Mouse (Mus musculus) neural tube, embryonic 11.5 days (tissue): ENCODE data around the gene Eef2k. TPM values are rescaled to one million over a fixed set of nuclear protein-coding genes. Genes with fewer than 3 reads are reported as not detected.

Experiments used
- ATAC-seq: fragments of 200-750 bp; cut with Nextera tagmentation; 2 replicates; pipeline ENCODE4 v1.8.0; 2017; ENCODE audit warnings: moderate number of reproducible peaks, mild to moderate bottlenecking, moderate TSS enrichment, moderate library complexity; ENCODE audit not compliant: insufficient read depth, low FRiP score, low TSS enrichment
- DNase-seq: peaks from one replicate; pipeline ENCODE4 v3.0.0-alpha.2; 2015; ENCODE audit warnings: low spot score
- H3K27ac ChIP-seq: fragments of 300-500 bp; sonication (generic); 2 replicates; pipeline ENCODE4 v1.5.1; 2014; ENCODE audit warnings: low read depth, mild to moderate bottlenecking, low read length
- H3K27me3 ChIP-seq: fragments of 300-500 bp; sonication (generic); 2 replicates; pipeline ENCODE4 v1.6.1; 2014; ENCODE audit warnings: mild to moderate bottlenecking, low read length, mixed read lengths; ENCODE audit not compliant: control insufficient read depth, insufficient read depth
- H3K36me3 ChIP-seq: fragments of 300-500 bp; sonication (generic); 2 replicates; pipeline ENCODE4 v1.6.1; 2014; ENCODE audit warnings: mild to moderate bottlenecking, low read length, moderate library complexity, mixed read lengths; ENCODE audit not compliant: control insufficient read depth, insufficient read depth
- H3K4me1 ChIP-seq: fragments of 300-500 bp; sonication (generic); 2 replicates; pipeline ENCODE4 v1.6.1; 2014; ENCODE audit warnings: low read length, mixed read lengths; ENCODE audit not compliant: control insufficient read depth, insufficient read depth
- H3K4me2 ChIP-seq: fragments of 300-500 bp; sonication (generic); 2 replicates; pipeline ENCODE4 v1.6.1; 2014; ENCODE audit warnings: low read depth, mild to moderate bottlenecking, moderate library complexity
- H3K4me3 ChIP-seq: fragments of 300-500 bp; sonication (generic); 2 replicates; pipeline ENCODE4 v1.5.1; 2014; ENCODE audit warnings: low read depth, low read length
- H3K9ac ChIP-seq: fragments of 300-500 bp; sonication (generic); 2 replicates; pipeline ENCODE4 v1.6.1; 2014; ENCODE audit warnings: mild to moderate bottlenecking, low read length
- H3K9me3 ChIP-seq: fragments of 300-500 bp; sonication (generic); 2 replicates; pipeline ENCODE4 v1.6.1; 2016; ENCODE audit warnings: low read length; ENCODE audit not compliant: control insufficient read depth
- WGBS: fragments of 180-500 bp; shearing (Covaris S2); extraction: QIAGEN DNeasy Blood & Tissue Kit; methylation state at CpG from one replicate; pipeline ENCODE4 v1.1.7; 2014; 5-methylcytosine and 5-hydroxymethylcytosine counted together
- polyA plus RNA-seq: library from polyadenylated mRNA; unstranded; fragments of >200 nt; fragmentation: Nextera tagmentation; extraction: Ambion mirVana; gene quantifications from 2 replicates; pipeline ENCODE4 v1.2.1, GENCODE M21; 2014

Eef2k gene
- polyA plus RNA-seq, 1 experiment from 2014 or later: 10.3 TPM

DNA sequence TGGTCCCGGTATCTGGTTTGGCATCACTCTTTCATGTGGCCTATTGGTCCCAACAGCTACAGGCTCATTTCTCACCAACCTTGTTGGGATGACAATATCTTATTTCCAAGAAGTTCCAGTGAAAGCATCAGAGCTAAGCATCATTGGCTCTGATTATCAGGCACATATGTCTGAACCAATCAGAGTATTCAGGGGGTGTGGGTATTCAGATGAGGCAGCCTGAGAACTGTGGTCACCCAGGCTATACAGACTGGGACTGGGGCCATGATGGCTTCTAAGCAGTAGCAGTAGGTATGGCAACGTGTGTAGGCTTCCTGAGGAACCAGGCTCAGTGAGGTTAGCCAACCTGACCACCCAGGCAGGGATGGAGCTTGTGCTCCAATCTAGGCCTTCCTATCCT, 38.8 kb downstream of the Eef2k start:
- 57% methylated on average over 2 of the region's 2 CpGs for WGBS
- Histone ChIP-seq H3K36me3 (peaks cover 4% of the 10 kb centered on the region; the same call in 1 of the 2 replicates), H3K9me3 (no peaks in the 10 kb centered on the region), H3K4me2 (no peak overlapping the region), H3K4me1 (no peaks in the 10 kb centered on the region), H3K4me3 (no peak overlapping the region), H3K9ac (no peak overlapping the region), H3K27me3 (no peaks in the 10 kb centered on the region), H3K27ac (no peak overlapping the region)
- ATAC-seq: no peak
- DNase-seq: no peak

DNA sequence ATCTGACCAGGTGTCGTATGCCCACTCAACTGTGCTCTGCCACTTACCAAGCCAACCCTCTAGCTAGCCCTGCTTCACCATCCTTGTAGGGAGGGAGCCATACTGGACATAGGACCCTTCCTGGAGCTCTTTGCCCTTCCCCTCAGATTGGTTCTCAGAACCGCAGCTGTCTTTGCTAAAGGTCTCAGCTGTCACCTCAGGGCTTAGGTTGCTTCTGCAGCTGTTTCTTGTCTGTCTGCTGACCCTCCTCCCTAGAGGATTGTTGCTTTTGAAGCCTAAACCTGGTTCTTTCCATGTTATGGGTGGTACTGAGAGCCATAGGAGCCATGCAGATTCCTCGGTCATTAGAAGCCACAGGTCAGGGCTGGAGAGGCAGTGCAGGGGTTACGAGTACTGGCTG, 40.0 kb downstream of the Eef2k start:
- Histone ChIP-seq H3K9me3 (no peaks in the 10 kb centered on the region), H3K27me3 (no peaks in the 10 kb centered on the region), H3K4me2 (no peak overlapping the region), H3K27ac (no peak overlapping the region), H3K9ac (no peak overlapping the region), H3K4me1 (no peaks in the 10 kb centered on the region), H3K4me3 (no peak overlapping the region), H3K36me3 (peaks cover 4% of the 10 kb centered on the region; the same call in 1 of the 2 replicates)
- DNase-seq (no peak), ATAC-seq (no peak)
- WGBS: 81% methylated on average over 4 of the region's 4 CpGs

DNA sequence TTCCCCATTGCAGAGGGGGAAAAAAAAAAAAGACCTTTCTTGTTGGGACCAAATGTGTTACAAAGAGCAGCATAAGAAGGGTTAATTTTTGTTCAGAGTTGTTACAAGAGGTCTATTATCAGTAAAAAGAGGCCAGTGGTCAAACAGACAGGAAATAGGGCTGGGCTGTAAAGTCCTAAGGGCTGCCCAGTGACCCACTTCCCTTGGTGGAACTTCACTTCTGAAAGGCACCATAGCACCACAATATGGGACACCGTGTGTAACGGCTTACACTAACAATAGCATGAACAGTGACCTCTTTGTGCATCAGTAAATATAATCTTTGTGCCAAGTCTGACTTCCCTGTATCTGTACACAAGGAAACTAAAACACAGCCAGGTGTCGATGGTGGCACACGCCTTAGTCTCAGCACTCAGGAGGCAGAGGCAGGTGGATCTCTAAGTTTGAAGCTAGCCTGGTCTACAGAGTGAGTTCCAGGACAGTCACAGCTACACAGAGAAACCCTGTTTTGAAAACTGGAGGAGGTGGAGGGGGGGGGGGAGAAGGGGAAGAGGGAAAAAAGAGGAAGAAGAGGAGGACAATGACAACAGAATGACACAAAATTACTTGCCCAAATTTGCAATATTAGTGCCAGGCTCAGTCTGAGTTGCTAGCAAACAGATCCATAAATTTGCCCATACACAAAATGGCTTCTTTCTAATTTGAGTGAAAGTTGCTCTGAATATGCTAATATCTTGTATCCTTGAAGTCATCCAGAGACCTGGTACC, 41.1 kb downstream of the Eef2k start:
- Histone ChIP-seq H3K4me1 (no peaks in the 10 kb centered on the region), H3K9ac (no peak overlapping the region), H3K27ac (no peak overlapping the region), H3K36me3 (peaks cover 4% of the 10 kb centered on the region; the same call in 1 of the 2 replicates), H3K4me2 (no peak overlapping the region), H3K27me3 (no peaks in the 10 kb centered on the region), H3K4me3 (no peak overlapping the region), H3K9me3 (no peaks in the 10 kb centered on the region)
- ATAC-seq (no peak), DNase-seq (no peak)
- WGBS: 92% methylated on average over 4 of the region's 4 CpGs

DNA sequence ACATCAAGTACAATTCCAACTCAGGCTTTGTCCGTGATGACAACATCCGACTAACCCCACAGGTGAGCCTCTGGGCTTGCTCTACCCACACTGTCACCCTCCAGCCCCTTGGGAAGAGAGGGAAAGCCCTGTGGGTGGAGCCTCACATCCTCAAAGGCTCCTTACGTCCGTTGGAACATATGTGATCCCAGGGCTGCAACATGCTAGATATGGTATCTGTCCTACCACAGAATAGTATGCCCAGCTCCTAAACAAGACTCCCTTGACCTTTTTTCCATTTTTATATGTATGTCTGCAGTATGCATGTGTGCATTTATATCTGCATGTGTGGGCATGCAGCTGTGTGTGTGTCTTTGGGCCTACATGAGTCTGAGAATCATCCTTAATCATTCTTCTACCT, 42.1 kb downstream of the Eef2k start:
- Histone ChIP-seq H3K36me3 (peaks cover 4% of the 10 kb centered on the region; the same call in 1 of the 2 replicates), H3K9me3 (no peaks in the 10 kb centered on the region), H3K27ac (no peak overlapping the region), H3K4me1 (no peaks in the 10 kb centered on the region), H3K27me3 (no peaks in the 10 kb centered on the region), H3K4me3 (no peak overlapping the region), H3K9ac (no peak overlapping the region), H3K4me2 (no peak overlapping the region)
- ATAC-seq: no peak
- 89% methylated on average over 4 of the region's 4 CpGs for WGBS
- DNase-seq: no peak

DNA sequence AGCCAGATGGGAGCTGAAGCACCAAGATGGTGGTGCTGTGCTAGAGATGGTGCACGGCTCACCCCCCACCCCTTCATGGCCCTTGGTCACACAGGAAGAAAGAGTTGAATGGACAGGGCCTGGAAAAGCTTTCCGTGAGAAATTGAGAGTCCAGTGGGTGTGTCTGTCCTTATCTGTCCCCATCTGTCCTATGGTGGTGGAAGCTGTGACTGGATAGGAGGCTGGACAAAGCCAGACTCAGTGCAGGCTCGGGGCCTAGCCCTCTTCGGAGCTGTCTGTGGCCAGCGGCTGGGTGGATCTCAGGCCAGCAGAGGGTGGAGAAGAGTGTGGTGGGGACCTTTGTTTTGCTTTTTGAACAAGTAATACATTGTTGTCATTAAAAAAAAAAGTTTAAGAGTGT, 50.5 kb downstream of the Eef2k start:
- Histone ChIP-seq H3K27ac (no peak overlapping the region), H3K9me3 (no peaks in the 10 kb centered on the region), H3K4me3 (no peak overlapping the region), H3K27me3 (no peaks in the 10 kb centered on the region), H3K4me2 (no peak overlapping the region), H3K9ac (no peak overlapping the region), H3K4me1 (no peaks in the 10 kb centered on the region), H3K36me3 (no peaks in the 10 kb centered on the region; the same call in 1 of the 2 replicates)
- DNase-seq: no peak
- 82% methylated on average over 5 of the region's 5 CpGs for WGBS
- ATAC-seq: no peak

DNA sequence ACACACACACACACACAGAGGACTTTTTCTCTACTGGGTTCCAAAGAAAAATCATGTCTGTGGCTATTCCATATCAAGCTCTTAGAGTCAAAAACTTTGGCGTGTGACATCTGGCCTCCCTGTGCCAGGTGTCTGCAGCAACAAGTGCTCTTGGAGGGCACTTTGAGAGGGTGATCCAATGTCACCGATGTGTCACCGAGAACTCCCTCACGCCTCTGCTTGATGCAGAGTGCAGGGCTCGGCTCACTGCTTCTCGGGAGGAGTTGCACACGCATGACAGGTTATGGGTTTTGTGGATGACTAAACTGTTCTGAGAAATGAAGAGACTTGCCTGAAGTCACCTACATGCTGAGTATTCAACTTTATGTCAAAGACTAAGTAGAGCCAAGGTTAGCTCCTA, 54.4 kb downstream of the Eef2k start:
- Histone ChIP-seq H3K9ac (no peak overlapping the region), H3K36me3 (no peaks in the 10 kb centered on the region), H3K4me2 (no peak overlapping the region), H3K4me1 (no peaks in the 10 kb centered on the region), H3K27me3 (no peaks in the 10 kb centered on the region), H3K27ac (no peak overlapping the region), H3K4me3 (no peak overlapping the region), H3K9me3 (no peaks in the 10 kb centered on the region)
- DNase-seq (no peak), ATAC-seq (no peak)
- WGBS: 95% methylated on average over 7 of the region's 7 CpGs

DNA sequence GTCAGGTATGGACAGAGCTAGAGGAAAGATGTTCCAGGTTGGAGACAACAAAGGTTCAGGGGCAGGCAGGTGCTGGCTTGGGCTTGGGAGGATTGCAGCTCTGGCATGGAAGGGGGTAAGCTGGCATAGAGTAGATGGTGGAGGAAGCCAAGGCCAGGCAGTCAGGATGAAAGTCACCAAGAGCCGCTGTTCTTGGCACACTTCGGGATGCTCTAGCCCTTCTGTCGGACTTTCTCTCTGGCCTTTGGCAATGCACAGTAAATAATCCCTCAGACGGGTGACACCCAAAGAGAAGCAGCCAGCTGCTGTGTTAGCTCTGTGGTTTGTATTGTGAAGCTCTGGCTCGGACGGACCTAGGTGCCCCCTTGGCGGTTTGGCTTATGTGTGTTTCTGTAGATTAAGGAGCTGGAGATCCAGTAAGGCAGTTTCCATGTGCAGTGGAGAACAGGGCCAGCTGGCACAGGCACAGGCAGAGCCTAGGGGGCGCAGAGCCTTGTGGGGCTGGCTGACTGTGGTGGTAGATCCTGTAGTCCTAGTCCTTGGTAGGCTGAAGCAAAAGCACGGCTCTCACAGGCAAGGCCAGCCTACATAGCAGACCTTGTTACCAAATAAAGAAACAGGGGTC, 55.2 kb downstream of the Eef2k start:
- Histone ChIP-seq H3K9me3 (no peaks in the 10 kb centered on the region), H3K4me2 (no peak overlapping the region), H3K36me3 (no peaks in the 10 kb centered on the region), H3K9ac (no peak overlapping the region), H3K27me3 (no peaks in the 10 kb centered on the region), H3K27ac (no peak overlapping the region), H3K4me3 (no peak overlapping the region), H3K4me1 (no peaks in the 10 kb centered on the region)
- ATAC-seq (no peak), DNase-seq (no peak)
- WGBS: 86% methylated on average over 9 of the region's 9 CpGs

DNA sequence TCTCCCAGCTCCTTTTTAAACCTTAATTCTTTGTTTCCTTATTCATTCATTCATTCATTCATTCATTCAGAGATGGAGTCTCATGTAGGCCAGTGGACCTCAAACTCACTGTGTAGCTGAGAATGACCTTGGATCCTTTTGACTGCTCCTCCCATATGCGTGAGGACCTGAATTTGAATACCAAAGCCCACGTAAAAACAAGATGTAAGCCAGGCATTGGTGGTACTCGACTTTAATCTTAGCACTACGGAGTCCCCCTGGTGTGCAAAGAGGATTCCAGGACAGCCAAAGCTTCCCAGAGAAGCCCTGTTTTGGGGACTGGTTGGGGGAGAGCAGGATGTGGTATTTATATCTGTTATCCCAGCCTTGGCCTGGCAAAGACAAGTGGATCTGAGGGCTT, 57.6 kb downstream of the Eef2k start:
- Histone ChIP-seq H3K4me3 (no peak overlapping the region), H3K4me2 (no peak overlapping the region), H3K36me3 (no peaks in the 10 kb centered on the region), H3K4me1 (no peaks in the 10 kb centered on the region), H3K27me3 (no peaks in the 10 kb centered on the region), H3K27ac (no peak overlapping the region), H3K9ac (no peak overlapping the region), H3K9me3 (no peaks in the 10 kb centered on the region)
- DNase-seq: no peak
- ATAC-seq: no peak
- 79% methylated on average over 4 of the region's 4 CpGs for WGBS

DNA sequence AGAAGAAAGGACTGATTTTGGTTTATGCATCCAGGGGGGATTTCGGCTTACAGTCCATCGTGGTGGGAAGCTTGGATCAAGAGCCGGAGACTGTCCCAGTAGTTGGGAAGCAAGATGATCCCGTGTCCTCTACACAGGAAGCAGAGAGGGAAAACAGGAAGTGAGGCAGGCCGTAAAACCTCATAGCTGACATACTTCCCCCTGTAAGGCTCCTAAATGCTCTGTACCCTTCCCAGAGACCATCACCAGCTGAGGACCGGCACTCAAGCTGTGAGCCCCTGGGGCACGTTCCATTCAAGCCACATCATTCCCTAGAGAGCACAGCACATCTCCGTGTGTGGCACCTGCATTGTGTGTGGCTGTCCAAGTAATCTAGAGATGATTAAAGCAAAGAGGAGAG, 59.1 kb downstream of the Eef2k start:
- 51% methylated on average over 8 of the region's 8 CpGs for WGBS
- H3K4me2 ChIP-seq: no peak overlapping the region
- no peak overlapping the region for H3K27ac ChIP-seq
- no peaks in the 10 kb centered on the region for H3K9me3 ChIP-seq
- no peak for DNase-seq
- no peaks in the 10 kb centered on the region for H3K4me1 ChIP-seq
- H3K4me3 ChIP-seq: no peak overlapping the region
- no peak overlapping the region for H3K9ac ChIP-seq
- H3K27me3 ChIP-seq: no peaks in the 10 kb centered on the region
- no peak for ATAC-seq
- no peaks in the 10 kb centered on the region for H3K36me3 ChIP-seq
